Mouse (Mus musculus): ENCODE measurements around the gene Cyp2c23. TPM values are rescaled to one million over a fixed set of nuclear protein-coding genes. Genes with fewer than 3 reads are reported as not detected.

Gene Cyp2c23
- polyA plus RNA-seq, 1 experiment from 2014 or later, result not detected

GRCm38 (mm10) chr19:43992464-43992863, 36.5 kb downstream of the Cyp2c23 start:
- Histone ChIP-seq H3K36me3 (ENCODE audit: control insufficient read depth, insufficient read depth, low read length) (no peaks in the 10 kb centered on the region), H3K9me3 (ENCODE audit: control insufficient read depth, low read length) (no peaks in the 10 kb centered on the region), H3K4me3 (replicated peaks; ENCODE audit: low read depth, low read length) (no peak overlapping the region), H3K27me3 (ENCODE audit: control insufficient read depth, insufficient read depth, low read length) (no peaks in the 10 kb centered on the region), H3K27ac (replicated peaks; ENCODE audit: low read depth, low read length) (no peak overlapping the region), H3K4me2 (ENCODE audit: low read length) (no peak overlapping the region), H3K9ac (replicated peaks; ENCODE audit: low read length) (no peak overlapping the region), H3K4me1 (ENCODE audit: control insufficient read depth, insufficient read depth, low read length) (no peaks in the 10 kb centered on the region)
- DNase-seq (no peak), ATAC-seq (ENCODE audit: low FRiP score, low TSS enrichment) (no peak)
- 71% methylated on average over 4 of the region's 4 CpGs for WGBS

- H3K27me3 ChIP-seq (ENCODE audit: control insufficient read depth, insufficient read depth, low read length), result no peaks in the 10 kb centered on the region
- H3K4me2 ChIP-seq (ENCODE audit: low read length), result no peak overlapping the region
- H3K9ac ChIP-seq (replicated peaks; ENCODE audit: low read length), result no peak overlapping the region
- no peaks in the 10 kb centered on the region for H3K4me1 ChIP-seq (ENCODE audit: control insufficient read depth, insufficient read depth, low read length)
- 80% methylated on average over 8 of the region's 8 CpGs for WGBS
- no peaks in the 10 kb centered on the region for H3K9me3 ChIP-seq (ENCODE audit: control insufficient read depth, low read length)
- DNase-seq, result no peak
- no peak for ATAC-seq (ENCODE audit: low FRiP score, low TSS enrichment)
- H3K27ac ChIP-seq (replicated peaks; ENCODE audit: low read depth, low read length), result no peak overlapping the region
- H3K4me3 ChIP-seq (replicated peaks; ENCODE audit: low read depth, low read length), result no peak overlapping the region
- no peaks in the 10 kb centered on the region for H3K36me3 ChIP-seq (ENCODE audit: control insufficient read depth, insufficient read depth, low read length)
These were observed 38.6 kb downstream of the Cyp2c23 start for GRCm38 (mm10) chr19:43990362-43990761.

- H3K27me3 ChIP-seq (ENCODE audit: control insufficient read depth, insufficient read depth, low read length), result no peaks in the 10 kb centered on the region
- DNase-seq (no peak), ATAC-seq (ENCODE audit: low FRiP score, low TSS enrichment) (no peak)
- peak within 1 kb of the TSS; percentile 33 for H3K4me2 ChIP-seq (ENCODE audit: low read length)
- H3K36me3 ChIP-seq (ENCODE audit: control insufficient read depth, insufficient read depth, low read length), result no peaks in the 10 kb centered on the region
- no peaks in the 10 kb centered on the region for H3K9me3 ChIP-seq (ENCODE audit: control insufficient read depth, low read length)
- no peaks in the 10 kb centered on the region for H3K4me1 ChIP-seq (ENCODE audit: control insufficient read depth, insufficient read depth, low read length)
- no peak within 1 kb of the TSS for H3K9ac ChIP-seq (replicated peaks; ENCODE audit: low read length)
- H3K27ac ChIP-seq (replicated peaks; ENCODE audit: low read depth, low read length), result no peak within 1 kb of the TSS
- H3K4me3 ChIP-seq (replicated peaks; ENCODE audit: low read depth, low read length), result no peak within 1 kb of the TSS
- 17% methylated on average over 30 of the region's 30 CpGs for WGBS
These were observed 42.8 kb downstream of the Cyp2c23 start, which contains the start of gene Cpn1 for GRCm38 (mm10) chr19:43986069-43986794. TSS of gene Cpn1 (minus strand) at chr19:43986556.

- ATAC-seq (ENCODE audit: low FRiP score, low TSS enrichment) (no peak), DNase-seq (no peak)
- H3K36me3 ChIP-seq (ENCODE audit: control insufficient read depth, insufficient read depth, low read length), result no peaks in the 10 kb centered on the region
- 94% methylated on average over 5 of the region's 5 CpGs for WGBS
- H3K4me3 ChIP-seq (replicated peaks; ENCODE audit: low read depth, low read length), result no peak overlapping the region
- H3K27ac ChIP-seq (replicated peaks; ENCODE audit: low read depth, low read length), result no peak overlapping the region
- H3K4me2 ChIP-seq (ENCODE audit: low read length), result no peak overlapping the region
- H3K27me3 ChIP-seq (ENCODE audit: control insufficient read depth, insufficient read depth, low read length), result no peaks in the 10 kb centered on the region
- no peaks in the 10 kb centered on the region for H3K4me1 ChIP-seq (ENCODE audit: control insufficient read depth, insufficient read depth, low read length)
- H3K9me3 ChIP-seq (ENCODE audit: control insufficient read depth, low read length), result no peaks in the 10 kb centered on the region
- H3K9ac ChIP-seq (replicated peaks; ENCODE audit: low read length), result no peak overlapping the region
These were observed 47.0 kb downstream of the Cyp2c23 start for GRCm38 (mm10) chr19:43981992-43982391.

GRCm38 (mm10) chr19:43980711-43981110, 48.3 kb downstream of the Cyp2c23 start:
- H3K4me2 ChIP-seq (ENCODE audit: low read length), result no peak overlapping the region
- H3K4me1 ChIP-seq (ENCODE audit: control insufficient read depth, insufficient read depth, low read length), result no peaks in the 10 kb centered on the region
- H3K4me3 ChIP-seq (replicated peaks; ENCODE audit: low read depth, low read length), result no peak overlapping the region
- no peaks in the 10 kb centered on the region for H3K9me3 ChIP-seq (ENCODE audit: control insufficient read depth, low read length)
- WGBS, result 94% methylated on average over 17 of the region's 17 CpGs
- no peaks in the 10 kb centered on the region for H3K27me3 ChIP-seq (ENCODE audit: control insufficient read depth, insufficient read depth, low read length)
- no peak for ATAC-seq (ENCODE audit: low FRiP score, low TSS enrichment)
- no peak overlapping the region for H3K27ac ChIP-seq (replicated peaks; ENCODE audit: low read depth, low read length)
- H3K9ac ChIP-seq (replicated peaks; ENCODE audit: low read length), result no peak overlapping the region
- no peaks in the 10 kb centered on the region for H3K36me3 ChIP-seq (ENCODE audit: control insufficient read depth, insufficient read depth, low read length)
- DNase-seq, result no peak

- DNase-seq (no peak), ATAC-seq (ENCODE audit: low FRiP score, low TSS enrichment) (no peak)
- Histone ChIP-seq H3K27me3 (ENCODE audit: control insufficient read depth, insufficient read depth, low read length) (no peaks in the 10 kb centered on the region), H3K4me1 (ENCODE audit: control insufficient read depth, insufficient read depth, low read length) (no peaks in the 10 kb centered on the region), H3K27ac (replicated peaks; ENCODE audit: low read depth, low read length) (no peak overlapping the region), H3K4me3 (replicated peaks; ENCODE audit: low read depth, low read length) (no peak overlapping the region), H3K36me3 (ENCODE audit: control insufficient read depth, insufficient read depth, low read length) (no peaks in the 10 kb centered on the region), H3K9ac (replicated peaks; ENCODE audit: low read length) (no peak overlapping the region), H3K4me2 (ENCODE audit: low read length) (no peak overlapping the region), H3K9me3 (ENCODE audit: control insufficient read depth, low read length) (no peaks in the 10 kb centered on the region)
- 88% methylated on average over 3 of the region's 3 CpGs for WGBS
These were observed 51.2 kb downstream of the Cyp2c23 start for GRCm38 (mm10) chr19:43977799-43978198.

- no peak overlapping the region for H3K27ac ChIP-seq (replicated peaks; ENCODE audit: low read depth, low read length)
- no peaks in the 10 kb centered on the region for H3K4me1 ChIP-seq (ENCODE audit: control insufficient read depth, insufficient read depth, low read length)
- WGBS, result 78% methylated on average over 6 of the region's 6 CpGs
- no peak for DNase-seq
- no peaks in the 10 kb centered on the region for H3K9me3 ChIP-seq (ENCODE audit: control insufficient read depth, low read length)
- H3K4me3 ChIP-seq (replicated peaks; ENCODE audit: low read depth, low read length), result no peak overlapping the region
- no peaks in the 10 kb centered on the region for H3K36me3 ChIP-seq (ENCODE audit: control insufficient read depth, insufficient read depth, low read length)
- no peak for ATAC-seq (ENCODE audit: low FRiP score, low TSS enrichment)
- H3K9ac ChIP-seq (replicated peaks; ENCODE audit: low read length), result no peak overlapping the region
- H3K4me2 ChIP-seq (ENCODE audit: low read length), result no peak overlapping the region
- H3K27me3 ChIP-seq (ENCODE audit: control insufficient read depth, insufficient read depth, low read length), result no peaks in the 10 kb centered on the region
These were observed 52.3 kb downstream of the Cyp2c23 start for GRCm38 (mm10) chr19:43976661-43977060.

GRCm38 (mm10) chr19:43974221-43974620, 54.8 kb downstream of the Cyp2c23 start:
- ATAC-seq (ENCODE audit: low FRiP score, low TSS enrichment) (no peak), DNase-seq (no peak)
- H3K27ac ChIP-seq (replicated peaks; ENCODE audit: low read depth, low read length), result no peak overlapping the region
- H3K9me3 ChIP-seq (ENCODE audit: control insufficient read depth, low read length), result no peaks in the 10 kb centered on the region
- no peaks in the 10 kb centered on the region for H3K4me1 ChIP-seq (ENCODE audit: control insufficient read depth, insufficient read depth, low read length)
- H3K27me3 ChIP-seq (ENCODE audit: control insufficient read depth, insufficient read depth, low read length), result no peaks in the 10 kb centered on the region
- H3K36me3 ChIP-seq (ENCODE audit: control insufficient read depth, insufficient read depth, low read length), result no peaks in the 10 kb centered on the region
- H3K4me2 ChIP-seq (ENCODE audit: low read length), result no peak overlapping the region
- WGBS, result 94% methylated on average over 6 of the region's 6 CpGs
- no peak overlapping the region for H3K4me3 ChIP-seq (replicated peaks; ENCODE audit: low read depth, low read length)
- H3K9ac ChIP-seq (replicated peaks; ENCODE audit: low read length), result no peak overlapping the region

GRCm38 (mm10) chr19:43973711-43974110, 55.3 kb downstream of the Cyp2c23 start:
- H3K27ac ChIP-seq (replicated peaks; ENCODE audit: low read depth, low read length), result no peak overlapping the region
- no peaks in the 10 kb centered on the region for H3K36me3 ChIP-seq (ENCODE audit: control insufficient read depth, insufficient read depth, low read length)
- WGBS, result 88% methylated on average over 9 of the region's 9 CpGs
- ATAC-seq (ENCODE audit: low FRiP score, low TSS enrichment) (no peak), DNase-seq (no peak)
- no peaks in the 10 kb centered on the region for H3K9me3 ChIP-seq (ENCODE audit: control insufficient read depth, low read length)
- H3K4me1 ChIP-seq (ENCODE audit: control insufficient read depth, insufficient read depth, low read length), result no peaks in the 10 kb centered on the region
- H3K9ac ChIP-seq (replicated peaks; ENCODE audit: low read length), result no peak overlapping the region
- no peaks in the 10 kb centered on the region for H3K27me3 ChIP-seq (ENCODE audit: control insufficient read depth, insufficient read depth, low read length)
- no peak overlapping the region for H3K4me3 ChIP-seq (replicated peaks; ENCODE audit: low read depth, low read length)
- H3K4me2 ChIP-seq (ENCODE audit: low read length), result no peak overlapping the region

Data from midbrain, embryonic 14.5 days (tissue).